Mouse (Mus musculus) forebrain, embryonic 16.5 days (tissue): ENCODE data around the gene Eif4b. TPM values are rescaled to one million over a fixed set of nuclear protein-coding genes. Genes with fewer than 3 reads are reported as not detected.

Experiments used
- ATAC-seq: fragments of 200-750 bp; cut with Nextera tagmentation; 2 replicates; pipeline ENCODE4 v1.8.0; 2017; ENCODE audit warnings: mild to moderate bottlenecking, moderate library complexity
- H3K27ac ChIP-seq: fragments of 300-500 bp; sonication (generic); 2 replicates; pipeline ENCODE4 v1.5.1; 2014; ENCODE audit warnings: low read length, control low read depth
- H3K27me3 ChIP-seq: fragments of 300-500 bp; sonication (generic); replicated peaks from 2 replicates; pipeline ENCODE4 v1.6.1; 2014; ENCODE audit warnings: low read length; ENCODE audit not compliant: control insufficient read depth, insufficient read depth
- H3K36me3 ChIP-seq: fragments of 300-500 bp; sonication (generic); 2 replicates; pipeline ENCODE4 v1.6.1; 2014; ENCODE audit not compliant: control insufficient read depth, insufficient read depth
- H3K4me1 ChIP-seq: fragments of 300-500 bp; sonication (generic); replicated peaks from 2 replicates; pipeline ENCODE4 v1.6.1; 2014; ENCODE audit warnings: low read length; ENCODE audit not compliant: control insufficient read depth, insufficient read depth
- H3K4me2 ChIP-seq: fragments of 300-500 bp; sonication (generic); 2 replicates; pipeline ENCODE4 v1.6.1; 2014; ENCODE audit warnings: mild to moderate bottlenecking, low read length, control low read depth
- H3K4me3 ChIP-seq: fragments of 300-500 bp; sonication (generic); replicated peaks from 2 replicates; pipeline ENCODE4 v1.5.1; 2014; ENCODE audit warnings: mild to moderate bottlenecking, low read length, control low read depth
- H3K9ac ChIP-seq: fragments of 300-500 bp; sonication (generic); replicated peaks from 2 replicates; pipeline ENCODE4 v1.6.1; 2014; ENCODE audit warnings: low read depth, low read length, control low read depth
- H3K9me3 ChIP-seq: fragments of 300-500 bp; sonication (generic); 2 replicates; pipeline ENCODE4 v1.6.1; 2016; ENCODE audit warnings: low read length; ENCODE audit not compliant: control insufficient read depth
- WGBS: fragments of 180-500 bp; shearing (Covaris S2); extraction: QIAGEN DNeasy Blood & Tissue Kit; methylation state at CpG from one replicate; pipeline ENCODE4 v1.1.7; 2014; 5-methylcytosine and 5-hydroxymethylcytosine counted together
- polyA plus RNA-seq: library from polyadenylated mRNA; unstranded; fragments of >200 nt; fragmentation: Nextera tagmentation; extraction: Ambion mirVana; gene quantifications from 2 replicates; pipeline ENCODE4 v1.2.1, GENCODE M21; 2015

The Eif4b gene
- polyA plus RNA-seq, 1 experiment from 2014 or later = 109 TPM

DNA sequence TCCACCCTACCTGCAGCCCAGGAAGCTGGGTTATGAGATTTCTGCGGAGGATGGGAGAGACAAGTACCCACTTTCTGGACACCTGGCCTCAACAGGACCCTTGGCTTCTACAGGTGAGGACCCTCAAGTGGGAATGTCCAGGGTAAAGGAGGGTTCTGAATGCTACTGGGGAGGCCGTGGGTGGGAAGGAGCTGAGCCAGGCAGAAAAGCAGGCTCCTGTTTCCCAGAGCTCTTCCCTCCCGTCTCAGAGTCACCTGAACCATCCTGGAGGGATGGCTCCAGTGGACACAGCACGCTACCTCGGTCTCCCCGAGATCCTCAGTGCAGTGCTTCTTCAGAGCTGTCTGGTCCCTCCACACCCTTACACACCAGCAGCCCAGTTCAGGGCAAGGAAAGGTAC lies 38.6 kb downstream of the Eif4b start:
- Histone ChIP-seq H3K4me2 (no peak overlapping the region), H3K4me1 (peaks cover 19% of the 10 kb centered on the region), H3K36me3 (no peaks in the 10 kb centered on the region), H3K27ac (no peak overlapping the region), H3K9me3 (no peaks in the 10 kb centered on the region), H3K9ac (no peak overlapping the region), H3K27me3 (no peaks in the 10 kb centered on the region), H3K4me3 (no peak overlapping the region)
- ATAC-seq = no peak
- WGBS = 89% methylated on average over 6 of the region's 6 CpGs

DNA sequence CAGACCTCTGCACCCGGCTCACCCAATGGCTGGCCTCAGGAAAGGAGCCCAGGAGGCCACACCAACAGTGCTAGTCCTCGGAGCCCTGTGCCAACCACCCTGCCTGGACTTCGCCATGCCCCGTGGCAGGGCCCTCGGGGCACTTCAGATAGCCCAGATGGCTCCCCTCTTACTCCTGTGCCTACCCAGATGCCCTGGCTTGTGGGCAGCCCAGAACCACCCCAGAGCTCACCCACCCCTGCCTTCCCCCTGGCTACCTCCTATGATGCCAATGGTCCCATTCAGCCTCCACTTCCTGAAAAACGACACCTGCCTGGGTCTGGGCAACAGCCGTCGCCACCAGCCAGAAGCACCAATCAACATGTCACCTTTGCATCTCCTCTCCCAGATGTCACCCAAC lies 39.3 kb downstream of the Eif4b start:
- Histone ChIP-seq H3K27me3 (no peaks in the 10 kb centered on the region), H3K9me3 (no peaks in the 10 kb centered on the region), H3K4me2 (no peak overlapping the region), H3K27ac (no peak overlapping the region), H3K9ac (no peak overlapping the region), H3K4me1 (peaks cover 19% of the 10 kb centered on the region), H3K4me3 (no peak overlapping the region), H3K36me3 (no peaks in the 10 kb centered on the region; the same call in 1 of the 2 replicates)
- ATAC-seq = no peak
- WGBS = 79% methylated on average over 8 of the region's 8 CpGs

DNA sequence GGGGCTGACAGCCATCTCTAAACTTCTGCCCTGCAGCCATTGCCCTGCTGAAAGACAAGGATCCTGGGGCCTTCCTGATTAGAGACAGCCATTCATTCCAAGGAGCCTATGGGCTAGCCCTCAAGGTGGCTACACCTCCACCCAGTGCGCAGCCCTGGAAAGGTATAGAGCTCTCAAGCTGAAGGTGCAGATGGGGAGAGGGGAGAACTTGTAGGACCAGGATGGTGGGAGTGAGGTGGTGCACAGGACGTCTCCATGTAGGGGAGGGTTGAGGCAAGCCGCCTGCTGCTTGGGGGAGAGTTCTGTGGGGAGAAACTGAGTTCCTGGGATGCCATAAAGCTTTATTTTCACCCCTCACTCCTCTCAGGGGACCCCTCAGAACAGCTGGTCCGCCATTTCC lies 40.1 kb downstream of the Eif4b start:
- 80% methylated on average over 4 of the region's 4 CpGs for WGBS
- Histone ChIP-seq H3K36me3 (peaks cover 6% of the 10 kb centered on the region), H3K4me1 (peaks cover 19% of the 10 kb centered on the region), H3K27me3 (no peaks in the 10 kb centered on the region), H3K4me2 (no peak overlapping the region), H3K9ac (no peak overlapping the region), H3K9me3 (no peaks in the 10 kb centered on the region), H3K27ac (no peak overlapping the region), H3K4me3 (no peak overlapping the region)
- ATAC-seq = no peak

DNA sequence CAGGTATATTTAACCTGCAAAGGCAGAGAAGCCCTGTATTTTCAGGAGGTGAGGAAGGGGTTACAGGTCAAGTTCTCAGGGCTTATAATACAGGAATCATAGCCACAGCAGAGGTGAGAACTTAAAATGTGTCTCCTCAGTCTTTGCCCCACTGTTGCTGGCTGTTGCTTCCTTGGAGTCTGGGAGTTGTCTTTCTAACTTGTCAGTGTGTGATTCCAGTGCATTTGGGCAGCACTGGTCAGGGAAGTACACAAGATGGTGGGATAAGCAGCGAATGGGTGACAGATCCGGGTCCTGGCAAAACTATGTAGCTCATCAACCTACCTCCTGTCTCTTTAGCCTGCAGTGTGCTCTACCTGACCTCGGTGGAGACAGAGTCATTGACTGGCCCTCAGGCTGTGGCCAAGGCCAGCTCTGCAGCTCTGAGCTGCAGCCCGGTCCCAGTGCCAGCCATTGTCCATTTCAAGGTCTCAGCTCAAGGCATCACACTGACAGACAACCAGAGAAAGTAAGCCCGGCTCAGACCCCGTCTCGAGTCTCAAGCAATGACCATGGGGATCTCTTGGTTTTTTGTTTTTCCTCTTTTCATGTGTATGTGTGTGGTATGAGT lies 41.2 kb downstream of the Eif4b start:
- Histone ChIP-seq H3K36me3 (peaks cover 11% of the 10 kb centered on the region), H3K9ac (no peak overlapping the region), H3K4me2 (no peak overlapping the region), H3K27ac (no peak overlapping the region), H3K4me1 (peaks cover 19% of the 10 kb centered on the region), H3K9me3 (no peaks in the 10 kb centered on the region), H3K4me3 (no peak overlapping the region), H3K27me3 (no peaks in the 10 kb centered on the region)
- no peak for ATAC-seq
- WGBS = 86% methylated on average over 7 of the region's 7 CpGs

DNA sequence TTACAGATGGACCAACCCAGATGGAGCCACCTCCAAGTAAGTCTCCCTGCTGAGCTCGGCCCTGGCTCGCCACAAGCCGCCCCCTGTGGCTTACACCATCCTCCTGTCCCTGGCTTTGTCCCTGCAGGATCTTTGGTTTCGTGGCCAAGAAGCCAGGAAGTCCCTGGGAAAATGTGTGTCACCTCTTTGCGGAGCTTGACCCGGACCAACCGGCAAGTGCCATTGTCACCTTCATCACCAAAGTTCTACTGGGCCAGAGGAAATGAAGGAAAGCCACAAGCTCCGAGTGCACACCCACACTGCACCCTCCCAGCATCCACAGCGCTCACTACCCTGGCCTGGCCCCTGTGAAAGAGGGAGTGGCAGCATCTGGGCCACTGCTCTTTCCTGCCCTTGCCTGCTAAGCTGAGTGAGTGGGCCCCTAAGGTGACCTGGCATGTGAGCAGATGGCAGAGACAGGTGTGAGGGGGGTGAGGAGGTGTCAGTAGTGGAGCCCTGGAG lies 42.2 kb downstream of the Eif4b start:
- Histone ChIP-seq H3K9ac (no peak overlapping the region), H3K4me1 (peaks cover 19% of the 10 kb centered on the region), H3K9me3 (no peaks in the 10 kb centered on the region), H3K4me2 (no peak overlapping the region), H3K27ac (no peak overlapping the region), H3K27me3 (no peaks in the 10 kb centered on the region), H3K4me3 (no peak overlapping the region), H3K36me3 (peaks cover 14% of the 10 kb centered on the region)
- no peak for ATAC-seq
- 68% methylated on average over 9 of the region's 9 CpGs for WGBS

DNA sequence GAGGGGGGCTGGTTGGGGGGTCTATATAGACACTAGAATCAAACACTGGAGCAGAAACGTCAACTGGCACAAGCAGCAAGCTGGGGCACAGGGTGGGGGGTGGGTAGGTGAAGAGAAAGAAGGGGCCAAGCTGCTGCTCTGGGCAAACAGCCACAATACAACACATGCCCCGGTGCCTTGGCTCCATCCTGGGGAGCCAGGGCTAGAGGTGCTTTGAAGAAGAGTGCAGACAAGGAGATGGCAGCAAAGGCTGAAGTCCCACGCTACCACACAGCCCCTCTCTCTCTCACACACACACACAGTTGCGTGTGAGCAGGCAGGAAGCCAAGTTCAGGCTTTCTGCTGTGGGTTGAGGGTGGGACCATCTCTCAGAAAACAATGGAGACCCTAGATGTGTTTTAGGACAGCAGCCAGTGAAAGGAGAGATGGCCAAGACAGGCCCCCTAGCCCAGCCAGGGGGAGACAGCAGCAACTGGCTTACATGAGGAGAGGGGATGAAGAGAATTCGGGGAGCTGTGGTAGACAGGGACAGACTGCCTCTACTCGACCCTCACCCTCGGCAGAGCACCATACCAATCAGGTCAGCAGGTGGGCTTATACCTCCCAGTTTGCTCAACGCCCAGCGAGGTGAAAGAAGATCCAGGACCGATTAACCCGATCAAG lies 43.3 kb downstream of the Eif4b start:
- no peaks in the 10 kb centered on the region for H3K27me3 ChIP-seq
- peaks cover 19% of the 10 kb centered on the region for H3K4me1 ChIP-seq
- no peak overlapping the region for H3K4me3 ChIP-seq
- no peak overlapping the region for H3K9ac ChIP-seq
- H3K4me2 ChIP-seq = no peak overlapping the region
- 52% methylated on average over 11 of the region's 11 CpGs for WGBS
- peaks cover 21% of the 10 kb centered on the region for H3K36me3 ChIP-seq
- no peaks in the 10 kb centered on the region for H3K9me3 ChIP-seq
- H3K27ac ChIP-seq = peak overlapping the region; percentile 69
- peak; percentile 62 for ATAC-seq

DNA sequence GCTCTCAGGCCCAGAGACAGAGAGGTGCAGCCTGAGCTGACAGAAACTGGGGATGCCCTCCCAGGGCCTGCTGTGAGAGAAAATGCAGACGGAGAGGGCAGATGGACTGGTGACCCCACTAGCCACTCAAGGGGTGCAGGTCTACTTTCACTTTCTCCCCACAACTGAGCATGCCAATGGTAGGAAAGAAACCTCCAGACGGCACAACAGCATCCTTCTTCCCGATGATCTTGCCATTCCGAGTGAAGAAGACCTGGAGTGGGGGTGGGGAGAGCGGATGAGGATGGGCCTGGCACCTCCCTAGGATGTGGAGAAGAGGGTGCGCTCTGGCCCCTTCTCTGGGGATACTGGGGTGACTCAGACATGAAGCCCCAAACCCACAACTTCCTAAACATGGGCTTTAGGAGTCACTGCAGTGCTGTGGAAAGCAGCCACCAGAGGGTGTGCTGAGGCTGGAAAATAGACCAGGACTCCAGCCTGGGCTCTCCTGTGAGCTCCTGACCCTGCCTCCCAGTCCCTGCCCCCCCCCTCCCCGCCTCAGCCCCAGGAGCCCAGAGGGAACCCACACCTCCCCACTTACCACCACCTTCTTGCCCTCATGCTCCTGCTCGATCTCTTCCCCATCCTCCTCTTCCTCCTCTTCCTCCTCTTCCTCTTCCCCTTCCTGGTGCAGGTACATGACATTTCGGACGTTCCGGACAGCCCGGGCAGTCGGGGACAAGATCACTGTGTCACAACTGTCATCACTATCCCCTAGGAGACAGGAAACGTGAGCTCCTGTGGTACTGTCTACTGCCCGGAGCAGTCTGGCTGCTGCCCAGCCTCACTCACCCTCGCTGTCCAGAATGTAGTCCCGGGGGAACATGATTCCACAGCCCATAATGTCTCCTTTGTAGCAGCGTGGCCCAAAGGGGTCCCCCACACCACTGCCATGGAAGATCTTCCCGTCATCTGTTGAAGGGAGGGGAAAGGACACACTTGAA lies 44.2 kb downstream of the Eif4b start:
- no peak overlapping the region for H3K4me2 ChIP-seq
- peaks cover 19% of the 10 kb centered on the region for H3K4me1 ChIP-seq
- no peak overlapping the region for H3K9ac ChIP-seq
- no peak overlapping the region for H3K4me3 ChIP-seq
- no peaks in the 10 kb centered on the region for H3K27me3 ChIP-seq
- peaks cover 23% of the 10 kb centered on the region for H3K36me3 ChIP-seq
- H3K27ac ChIP-seq = peak overlapping the region; percentile 69
- ATAC-seq = no peak
- WGBS = 74% methylated on average over 19 of the region's 19 CpGs
- H3K9me3 ChIP-seq = no peaks in the 10 kb centered on the region

DNA sequence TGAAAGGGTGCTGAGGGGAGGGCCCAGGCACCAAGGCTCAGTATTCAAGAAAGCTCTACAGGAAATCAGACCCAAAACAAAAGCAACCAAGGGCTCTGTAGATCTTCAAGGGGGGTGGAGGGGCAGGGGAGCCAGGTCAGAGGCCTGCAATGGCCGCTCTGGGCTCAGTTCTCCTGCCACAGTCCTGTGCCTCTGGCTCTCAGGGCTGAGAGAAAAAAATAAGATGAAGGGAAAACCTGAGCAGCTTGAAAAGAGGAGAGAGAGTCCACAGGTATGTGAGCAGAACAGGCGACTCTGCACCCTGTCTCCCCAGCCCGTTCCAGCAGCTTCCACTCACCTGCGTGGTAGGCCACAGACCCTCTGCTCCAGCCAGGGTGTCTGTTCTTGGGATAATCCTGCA lies 45.0 kb downstream of the Eif4b start:
- Histone ChIP-seq H3K36me3 (peaks cover 25% of the 10 kb centered on the region), H3K9me3 (no peaks in the 10 kb centered on the region), H3K27me3 (no peaks in the 10 kb centered on the region), H3K4me3 (no peak overlapping the region), H3K4me2 (no peak overlapping the region), H3K4me1 (peaks cover 19% of the 10 kb centered on the region), H3K27ac (no peak overlapping the region; the same call in 1 of the 2 replicates), H3K9ac (no peak overlapping the region)
- no peak for ATAC-seq
- WGBS = 89% methylated on average over 4 of the region's 4 CpGs
